Comparison of ENCODE assay signal across 19 mouse cellular contexts in the genomic region with DNA sequence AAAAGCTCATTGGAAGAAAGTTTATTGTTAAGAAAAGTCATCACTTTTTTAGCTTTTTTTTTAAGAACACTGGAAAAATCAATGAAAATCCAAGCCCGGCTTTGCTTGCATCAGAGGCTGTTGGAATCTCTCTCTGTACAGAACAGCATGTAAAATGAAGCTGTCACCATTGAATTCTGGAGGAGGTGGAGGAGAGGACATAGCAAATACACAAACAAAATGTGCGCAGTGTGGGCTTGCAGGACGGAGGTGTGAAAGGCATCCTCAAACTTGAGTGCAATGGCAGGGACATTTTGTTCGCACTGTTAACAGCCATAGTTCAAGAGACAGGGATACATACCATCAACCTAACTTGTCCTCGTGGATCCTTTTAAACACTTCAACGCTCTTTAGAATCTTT.
"Had no signal": no experiment of that assay in that cellular context is flagged by ENCODE, and none has a peak within 500 bp of the region (broad histone marks: within the 10 kb centered on the region; RNA-seq: fewer than 3 reads in every experiment).

No protein-coding gene starts in this region.

- H3K4me3 ChIP-seq: liver, embryonic 15.5 days; lung, embryonic 15.5 days; megakaryocyte, embryonic 14.5 days; midbrain, embryonic 13.5 days; midbrain, embryonic 15.5 days; neural tube, embryonic 12.5 days; stomach, embryonic 15.5 days had no signal

- H3K27me3 ChIP-seq: liver, embryonic 15.5 days; lung, embryonic 15.5 days; megakaryocyte, embryonic 14.5 days; midbrain, embryonic 13.5 days; midbrain, embryonic 15.5 days; neural tube, embryonic 12.5 days; stomach, embryonic 15.5 days had no signal

- H3K27ac ChIP-seq: liver, embryonic 15.5 days; lung, embryonic 15.5 days; macrophage; midbrain, embryonic 13.5 days; midbrain, embryonic 15.5 days; neural tube, embryonic 12.5 days; stomach, embryonic 15.5 days; stomach, postnatal 0 days had no signal

- H3K9me3 ChIP-seq: liver, embryonic 15.5 days; lung, embryonic 15.5 days; megakaryocyte, embryonic 14.5 days; midbrain, embryonic 13.5 days; midbrain, embryonic 15.5 days; neural tube, embryonic 12.5 days; stomach, embryonic 15.5 days had no signal

- H3K4me1 ChIP-seq: lung, embryonic 15.5 days; megakaryocyte, embryonic 14.5 days; midbrain, embryonic 13.5 days; midbrain, embryonic 15.5 days; neural tube, embryonic 12.5 days; stomach, embryonic 15.5 days had no signal

- DNase-seq: liver, postnatal 0 days; lung, adult 2 months; lung, postnatal 14 days; lung, postnatal 36 days; right cerebral cortex, postnatal 25 days; spleen, adult 18-20 months; thymus, adult 18-20 months; thymus, postnatal 14 days; thymus, postnatal 36 days had no signal

- ATAC-seq: liver, postnatal 0 days; lung, postnatal 0 days; midbrain, embryonic 13.5 days; midbrain, embryonic 15.5 days had no signal
